Mouse (Mus musculus): ENCODE data around the gene Shcbp1l. TPM values are rescaled to one million over a fixed set of nuclear protein-coding genes. Genes with fewer than 3 reads are reported as not detected.

The Shcbp1l gene
- total RNA-seq (2023) = 0.56 TPM

GRCm38 (mm10) chr1:153424770-153425584 lies at the start of gene Shcbp1l:
Shcbp1l (plus strand) TSS chr1:153425162.

GRCm38 (mm10) chr1:153487500-153487879 lies 62.5 kb downstream of the Shcbp1l start, which contains the start of gene Dhx9:
Dhx9 (minus strand) TSS chr1:153487660.

Other genes starting within 250 kb of the Shcbp1l start
- not detected for gene Lamc2, start 238.7 kb upstream of the Shcbp1l start, total RNA-seq (2023)
- 2.4 TPM for gene Lamc1, start 92.4 kb upstream of the Shcbp1l start, total RNA-seq (2023)
- 305 TPM for gene Dhx9, start 62.5 kb downstream of the Shcbp1l start, total RNA-seq (2023)
- gene Npl, start 124.9 kb downstream of the Shcbp1l start, total RNA-seq (2023) = 0.41 TPM
- not detected for gene Rgs8, start 227.9 kb downstream of the Shcbp1l start, total RNA-seq (2023)

All from CD4-positive naive resting alpha-beta T cell, adult 76 days (primary cell).